Mouse (Mus musculus) heart, postnatal 0 days (tissue): ENCODE measurements around the gene Sdf2l1. TPM values are rescaled to one million over a fixed set of nuclear protein-coding genes. Genes with fewer than 3 reads are reported as not detected.

Experiments
- ATAC-seq: fragments of 200-750 bp; cut with Nextera tagmentation; 2 replicates; pipeline ENCODE4 v1.8.0; 2017; ENCODE audit warnings: low read depth, moderate number of reproducible peaks, moderate library complexity; ENCODE audit not compliant: insufficient read depth
- DNase-seq: peaks from one replicate; pipeline ENCODE4 v3.0.0-alpha.2; 2016; ENCODE audit warnings: low spot score
- H3K27ac ChIP-seq: fragments of 300-500 bp; sonication (generic); 2 replicates; pipeline ENCODE4 v1.5.1; 2014; ENCODE audit warnings: low read depth, mild to moderate bottlenecking
- H3K27me3 ChIP-seq: fragments of 300-500 bp; sonication (generic); 2 replicates; pipeline ENCODE4 v1.6.1; 2014; ENCODE audit warnings: low read length, mixed read lengths; ENCODE audit not compliant: control insufficient read depth, insufficient read depth
- H3K36me3 ChIP-seq: fragments of 300-500 bp; sonication (generic); replicated peaks from 2 replicates; pipeline ENCODE4 v1.6.1; 2014; ENCODE audit warnings: low read length, mixed read lengths; ENCODE audit not compliant: control insufficient read depth, insufficient read depth
- H3K4me1 ChIP-seq: fragments of 300-500 bp; sonication (generic); 2 replicates; pipeline ENCODE4 v1.6.1; 2014; ENCODE audit warnings: antibody characterized with exemption; ENCODE audit not compliant: control insufficient read depth, insufficient read depth
- H3K4me2 ChIP-seq: fragments of 300-500 bp; sonication (generic); 2 replicates; pipeline ENCODE4 v1.6.1; 2014; ENCODE audit warnings: low read depth, mild to moderate bottlenecking, low read length, moderate library complexity
- H3K4me3 ChIP-seq: fragments of 300-500 bp; sonication (generic); 2 replicates; pipeline ENCODE4 v1.5.1; 2014; ENCODE audit warnings: low read depth, low read length
- H3K9ac ChIP-seq: fragments of 300-500 bp; sonication (generic); replicated peaks from 2 replicates; pipeline ENCODE4 v1.6.1; 2014; ENCODE audit warnings: low read depth, low read length, mixed read lengths
- H3K9me3 ChIP-seq: fragments of 300-500 bp; sonication (generic); replicated peaks from 2 replicates; pipeline ENCODE4 v1.6.1; 2016; ENCODE audit warnings: low read length; ENCODE audit not compliant: control insufficient read depth
- CTCF ChIP-seq: IDR thresholded peaks from 2 replicates; pipeline ENCODE4 v1.5.1; 2016; ENCODE audit warnings: antibody characterized with exemption, control low read depth, low read depth
- EP300 ChIP-seq: IDR thresholded peaks from 2 replicates; pipeline ENCODE4 v1.6.1; 2016; ENCODE audit warnings: antibody characterized with exemption, low read depth
- WGBS: fragments of 180-500 bp; shearing (Covaris S2); extraction: QIAGEN DNeasy Blood & Tissue Kit; methylation state at CpG from one replicate; pipeline ENCODE4 v1.1.7; 2014; 5-methylcytosine and 5-hydroxymethylcytosine counted together
- polyA plus RNA-seq: library from polyadenylated mRNA; unstranded; fragments of >200 nt; fragmentation: Nextera tagmentation; extraction: Ambion mirVana; gene quantifications from 2 replicates; pipeline ENCODE4 v1.2.1, GENCODE M21; 2015
- total RNA-seq: library from RNA; depleted of rRNA; stranded (reverse); fragments of >200 nt; gene quantifications from 2 replicates; pipeline ENCODE4 v1.2.3, GENCODE M21; 2014; ENCODE audit warnings: low replicate concordance

The Sdf2l1 gene
- total and polyA plus RNA-seq, 2 experiments from 2014 or later = 12.4 to 22.9 TPM

DNA sequence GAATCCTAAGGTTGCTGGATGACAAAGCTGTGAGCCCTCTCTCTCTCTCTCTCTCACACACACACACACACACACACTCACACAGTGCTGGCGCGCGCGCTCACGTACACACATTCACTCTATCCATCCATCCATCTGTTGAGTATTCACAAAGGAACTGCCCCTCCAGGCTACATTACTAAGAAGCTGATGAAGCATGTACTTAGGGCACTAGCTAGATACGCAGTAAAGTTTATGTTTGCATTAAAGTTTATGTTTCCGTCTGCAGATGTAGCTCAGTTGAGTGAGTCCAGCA lies 670 bp upstream of the Sdf2l1 start:
- H3K36me3 ChIP-seq = no peaks in the 10 kb centered on the region
- WGBS = 36% methylated on average over 7 of the region's 7 CpGs
- H3K4me1 ChIP-seq = peaks cover 5% of the 10 kb centered on the region; the same call in 1 of the 2 replicates
- ATAC-seq = no peak
- no peak for DNase-seq
- H3K9ac ChIP-seq = no peak overlapping the region
- TF ChIP-seq EP300 (no peak), CTCF (no peak)
- H3K4me3 ChIP-seq = peak overlapping the region; percentile 65
- peak overlapping the region; percentile 78 for H3K4me2 ChIP-seq
- H3K9me3 ChIP-seq = no peaks in the 10 kb centered on the region
- no peak overlapping the region for H3K27ac ChIP-seq
- no peaks in the 10 kb centered on the region for H3K27me3 ChIP-seq

DNA sequence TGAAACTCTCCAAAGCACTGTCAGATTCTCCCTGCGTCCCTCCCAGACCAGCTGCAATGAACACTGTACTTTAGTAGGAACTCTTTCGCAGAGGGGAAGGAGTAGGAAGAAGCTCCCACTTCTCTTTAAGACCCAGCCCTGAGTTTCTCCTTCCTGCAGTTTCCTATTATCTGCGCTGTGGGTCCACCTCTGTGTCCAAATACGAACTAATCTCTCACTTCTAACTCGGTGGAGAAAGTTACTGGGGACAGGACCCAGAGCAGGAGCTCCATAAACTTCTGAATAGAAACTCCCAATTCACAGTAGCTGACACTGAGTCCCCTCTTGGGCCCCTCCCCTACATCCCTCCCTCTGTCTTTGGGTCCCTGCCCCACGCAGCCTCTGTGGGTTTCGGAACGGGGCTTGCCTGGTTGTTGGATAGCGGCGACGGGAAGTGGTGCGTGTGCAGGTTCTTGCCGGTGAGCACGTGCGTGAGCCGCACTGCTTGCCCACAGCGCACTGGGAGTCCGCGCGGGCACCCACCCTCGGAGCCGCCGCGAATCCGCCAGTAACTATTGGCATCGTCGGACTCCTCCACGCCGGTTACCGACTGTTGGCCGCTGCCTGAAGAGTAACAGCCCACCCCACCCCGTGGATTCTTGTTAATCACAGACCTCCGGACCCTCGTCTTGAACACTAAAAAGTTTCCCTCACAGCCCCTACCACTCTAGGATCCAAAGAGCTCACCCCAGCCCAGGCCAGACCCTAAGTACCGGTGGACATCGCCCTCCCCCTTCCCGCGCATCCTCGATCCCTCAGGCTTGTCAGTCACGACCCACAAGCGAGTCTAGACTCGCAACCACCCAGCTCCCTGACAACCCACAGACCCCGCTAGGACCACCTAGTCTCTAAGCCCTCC lies 743 bp downstream of the Sdf2l1 start:
- Histone ChIP-seq H3K4me2 (peak overlapping the region; percentile 78), H3K4me3 (peak overlapping the region; percentile 65), H3K36me3 (no peaks in the 10 kb centered on the region), H3K27me3 (no peaks in the 10 kb centered on the region), H3K27ac (no peak overlapping the region), H3K4me1 (peaks cover 5% of the 10 kb centered on the region; the same call in 1 of the 2 replicates), H3K9me3 (no peaks in the 10 kb centered on the region), H3K9ac (peak overlapping the region; percentile 5; the same call in 1 of the 2 replicates)
- ATAC-seq = no peak
- DNase-seq = no peak
- TF ChIP-seq EP300 (no peak), CTCF (no peak)
- WGBS = 3% methylated on average over 43 of the region's 43 CpGs

DNA sequence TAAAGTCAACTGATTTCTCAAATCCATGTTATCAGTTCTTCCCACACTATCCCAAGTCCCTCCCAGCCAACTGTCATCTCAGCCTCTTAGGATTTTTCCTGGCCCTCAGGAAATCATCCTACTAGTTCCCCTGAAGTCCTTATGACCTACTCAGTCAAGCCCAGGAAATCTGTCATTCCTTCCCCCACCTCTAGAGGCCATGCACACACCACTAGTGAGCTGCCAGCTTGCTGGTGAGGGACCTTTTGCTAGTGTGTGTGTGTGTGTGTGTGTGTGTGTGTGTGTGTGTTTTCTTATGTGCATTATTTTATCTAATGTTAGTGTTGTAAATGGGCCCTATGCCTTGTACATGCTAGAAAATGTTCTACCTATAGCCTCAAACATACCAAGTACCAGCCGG lies 4.9 kb downstream of the Sdf2l1 start:
- no peak overlapping the region for H3K9ac ChIP-seq
- ATAC-seq = no peak
- H3K36me3 ChIP-seq = no peaks in the 10 kb centered on the region
- no peak for DNase-seq
- H3K4me1 ChIP-seq = peaks cover 20% of the 10 kb centered on the region; the same call in 1 of the 2 replicates
- no peak overlapping the region for H3K4me2 ChIP-seq
- TF ChIP-seq CTCF = peak; percentile 77
- TF ChIP-seq EP300 = no peak
- H3K4me3 ChIP-seq = no peak overlapping the region
- no peaks in the 10 kb centered on the region for H3K27me3 ChIP-seq
- H3K27ac ChIP-seq = no peak overlapping the region
- WGBS = 96% methylated on average over 1 of the region's 1 CpGs
- H3K9me3 ChIP-seq = no peaks in the 10 kb centered on the region

GRCm38 (mm10) chr16:17124871-17125520 lies 7.2 kb downstream of the Sdf2l1 start, which contains the start of gene 2610318N02Rik:
2610318N02Rik (minus strand) TSS chr16:17125167.
- Histone ChIP-seq H3K4me1 (peaks cover 14% of the 10 kb centered on the region; the same call in 1 of the 2 replicates), H3K27me3 (no peaks in the 10 kb centered on the region), H3K4me3 (peak within 1 kb of the TSS; percentile 41), H3K36me3 (no peaks in the 10 kb centered on the region; the same call in 1 of the 2 replicates), H3K27ac (no peak within 1 kb of the TSS), H3K9ac (peak within 1 kb of the TSS; percentile 44), H3K4me2 (peak within 1 kb of the TSS; percentile 65), H3K9me3 (no peaks in the 10 kb centered on the region)
- DNase-seq (peak; percentile 76), ATAC-seq (peak; percentile 88)
- WGBS = under 1% methylated on average over 25 of the region's 25 CpGs
- no peak for TF ChIP-seq EP300
- TF ChIP-seq CTCF = no peak

- 8% methylated on average over 22 of the region's 22 CpGs for WGBS
- H3K36me3 ChIP-seq = no peaks in the 10 kb centered on the region; the same call in 1 of the 2 replicates
Measured at GRCm38 (mm10) chr16:17124119-17124870, 7.9 kb downstream of the Sdf2l1 start.

More at GRCm38 (mm10) chr16:17124119-17124870, 7.9 kb downstream of the Sdf2l1 start:
- no peaks in the 10 kb centered on the region for H3K27me3 ChIP-seq
- no peaks in the 10 kb centered on the region for H3K9me3 ChIP-seq
- peak overlapping the region; percentile 41 for H3K4me3 ChIP-seq
- H3K27ac ChIP-seq = no peak overlapping the region
- H3K4me1 ChIP-seq = peaks cover 14% of the 10 kb centered on the region; the same call in 1 of the 2 replicates
- peak; percentile 2; the same call in 1 of the 2 replicates for ATAC-seq
- peak overlapping the region; percentile 44 for H3K9ac ChIP-seq
- TF ChIP-seq EP300 (no peak), CTCF (no peak)
- DNase-seq = peak; percentile 15
- H3K4me2 ChIP-seq = peak overlapping the region; percentile 65
